Mouse (Mus musculus) testis, adult 2 months (tissue): Measurements from ENCODE around the gene D630045J12Rik.

ENCODE experiments used
- CTCF ChIP-seq: fragments of 200-500 bp; IDR thresholded peaks from 2 replicates; pipeline ENCODE4 v1.5.1; 2012; ENCODE audit warnings: low read depth, mild to moderate bottlenecking, inconsistent platforms, low read length, moderate library complexity; ENCODE audit not compliant: control insufficient read depth, insufficient read depth, insufficient replicate concordance
- POLR2A ChIP-seq: fragments of 200-500 bp; IDR thresholded peaks from 2 replicates; pipeline ENCODE4 v1.6.1; 2012; ENCODE audit warnings: low read depth, mild to moderate bottlenecking, inconsistent platforms, low read length, moderate library complexity; ENCODE audit not compliant: control insufficient read depth

DNA sequence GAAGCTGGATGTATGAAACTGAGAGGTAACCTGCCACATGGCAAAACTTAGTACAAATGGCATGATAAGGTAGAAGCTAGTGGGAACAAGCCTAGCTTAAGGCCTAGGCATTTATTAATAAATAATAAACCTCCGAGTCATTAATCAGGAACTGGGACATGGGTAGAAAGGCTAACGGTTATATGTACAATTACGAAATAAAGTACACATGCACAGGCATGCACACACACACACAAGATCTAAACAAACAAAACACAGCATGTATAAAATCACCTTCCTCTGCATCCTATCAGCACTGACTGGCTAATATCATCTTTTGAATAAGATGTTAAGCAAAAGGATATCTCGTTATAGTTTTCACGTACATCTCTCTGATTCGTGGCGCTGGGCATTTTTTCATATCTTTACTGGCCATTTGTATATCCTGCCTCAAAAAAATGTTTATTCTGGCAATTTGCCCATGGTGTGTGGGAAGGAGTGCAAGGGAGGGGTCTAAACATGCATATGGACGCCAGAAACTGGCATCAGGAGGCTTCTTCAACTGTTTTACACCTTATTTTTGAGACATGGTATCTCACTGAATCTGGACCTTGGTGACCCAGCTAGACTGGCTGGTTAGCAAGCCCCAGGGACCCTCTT is 67.4 kb downstream of the D630045J12Rik start:
- TF ChIP-seq CTCF, result no peak
- TF ChIP-seq POLR2A, result no peak
